Mouse (Mus musculus): ENCODE results near the gene Il6ra. TPM values are rescaled to one million over a fixed set of nuclear protein-coding genes. Genes with fewer than 3 reads are reported as not detected.

The Il6ra gene
- polyA plus RNA-seq, 1 experiment from 2014 or later: 11.8 TPM

GRCm38 (mm10) chr3:89875021-89875420 lies 38.0 kb downstream of the Il6ra start:
- Histone ChIP-seq H3K27me3 (ENCODE audit: insufficient read depth, low read length) (no peaks in the 10 kb centered on the region), H3K4me2 (ENCODE audit: low read depth, low read length) (no peak overlapping the region), H3K36me3 (replicated peaks; ENCODE audit: insufficient read depth, low read length) (peaks cover 48% of the 10 kb centered on the region), H3K9ac (replicated peaks) (no peak overlapping the region), H3K9me3 (ENCODE audit: low read length) (0 out of 2 replicates have a peak, but pooled peaks cover 4% of the 10 kb centered on the region), H3K27ac (ENCODE audit: low read depth) (no peak overlapping the region), H3K4me1 (ENCODE audit: insufficient read depth) (peaks cover 17% of the 10 kb centered on the region), H3K4me3 (ENCODE audit: low read depth, low read length) (no peak overlapping the region)
- TF ChIP-seq EP300 (IDR thresholded peaks at IDR 0.05; ENCODE audit: low read depth): no peak
- TF ChIP-seq CTCF (IDR thresholded peaks at IDR 0.05; ENCODE audit: low read depth): no peak
- WGBS (ENCODE audit: insufficient replicate concordance): 78% methylated on average over 9 of the region's 9 CpGs
- no peak for DNase-seq
- no peak for ATAC-seq

GRCm38 (mm10) chr3:89874076-89874475 lies 38.9 kb downstream of the Il6ra start:
- DNase-seq (no peak), ATAC-seq (no peak)
- Histone ChIP-seq H3K9ac (replicated peaks) (no peak overlapping the region), H3K9me3 (ENCODE audit: low read length) (0 out of 2 replicates have a peak, but pooled peaks cover 4% of the 10 kb centered on the region), H3K36me3 (replicated peaks; ENCODE audit: insufficient read depth, low read length) (peaks cover 49% of the 10 kb centered on the region), H3K27me3 (ENCODE audit: insufficient read depth, low read length) (no peaks in the 10 kb centered on the region), H3K4me2 (ENCODE audit: low read depth, low read length) (no peak overlapping the region), H3K4me1 (ENCODE audit: insufficient read depth) (peaks cover 17% of the 10 kb centered on the region), H3K27ac (ENCODE audit: low read depth) (no peak overlapping the region), H3K4me3 (ENCODE audit: low read depth, low read length) (no peak overlapping the region)
- TF ChIP-seq EP300 (IDR thresholded peaks at IDR 0.05; ENCODE audit: low read depth) (no peak), CTCF (IDR thresholded peaks at IDR 0.05; ENCODE audit: low read depth) (no peak)
- 83% methylated on average over 5 of the region's 5 CpGs for WGBS (ENCODE audit: insufficient replicate concordance)

- H3K36me3 ChIP-seq (replicated peaks; ENCODE audit: insufficient read depth, low read length): peaks cover 36% of the 10 kb centered on the region
- DNase-seq: no peak
- H3K9me3 ChIP-seq (ENCODE audit: low read length): 0 out of 2 replicates have a peak, but pooled peaks cover 4% of the 10 kb centered on the region
- no peak overlapping the region for H3K9ac ChIP-seq (replicated peaks)
- peaks cover 21% of the 10 kb centered on the region for H3K4me1 ChIP-seq (ENCODE audit: insufficient read depth)
- H3K4me3 ChIP-seq (ENCODE audit: low read depth, low read length): no peak overlapping the region
- ATAC-seq: no peak
- no peak for TF ChIP-seq EP300 (IDR thresholded peaks at IDR 0.05; ENCODE audit: low read depth)
- TF ChIP-seq CTCF (IDR thresholded peaks at IDR 0.05; ENCODE audit: low read depth): no peak
- no peaks in the 10 kb centered on the region for H3K27me3 ChIP-seq (ENCODE audit: insufficient read depth, low read length)
- 0 out of 2 replicates have a peak overlapping the region, but pooled peaks have one; percentile 23 for H3K4me2 ChIP-seq (ENCODE audit: low read depth, low read length)
- WGBS (ENCODE audit: insufficient replicate concordance): 71% methylated on average over 6 of the region's 6 CpGs
- peak overlapping the region; percentile 75 for H3K27ac ChIP-seq (ENCODE audit: low read depth)
These were observed 40.3 kb downstream of the Il6ra start for GRCm38 (mm10) chr3:89872684-89873083.

GRCm38 (mm10) chr3:89872209-89872608 lies 40.8 kb downstream of the Il6ra start:
- WGBS (ENCODE audit: insufficient replicate concordance): 34% methylated on average over 7 of the region's 7 CpGs
- H3K4me2 ChIP-seq (ENCODE audit: low read depth, low read length): peak overlapping the region; percentile 23; the same call in 1 of the 2 replicates
- 0 out of 2 replicates have a peak, but pooled peaks cover 4% of the 10 kb centered on the region for H3K9me3 ChIP-seq (ENCODE audit: low read length)
- no peaks in the 10 kb centered on the region for H3K27me3 ChIP-seq (ENCODE audit: insufficient read depth, low read length)
- peaks cover 32% of the 10 kb centered on the region for H3K36me3 ChIP-seq (replicated peaks; ENCODE audit: insufficient read depth, low read length)
- TF ChIP-seq CTCF (IDR thresholded peaks at IDR 0.05; ENCODE audit: low read depth): no peak
- TF ChIP-seq EP300 (IDR thresholded peaks at IDR 0.05; ENCODE audit: low read depth): no peak
- H3K4me3 ChIP-seq (ENCODE audit: low read depth, low read length): no peak overlapping the region
- ATAC-seq: peak; percentile 40
- H3K4me1 ChIP-seq (ENCODE audit: insufficient read depth): peaks cover 21% of the 10 kb centered on the region
- peak; percentile 58 for DNase-seq
- H3K27ac ChIP-seq (ENCODE audit: low read depth): peak overlapping the region; percentile 75
- 0 out of 2 replicates have a peak overlapping the region, but pooled peaks have one; percentile 2 for H3K9ac ChIP-seq (replicated peaks)

- peak overlapping the region; percentile 75 for H3K27ac ChIP-seq (ENCODE audit: low read depth)
- TF ChIP-seq EP300 (IDR thresholded peaks at IDR 0.05; ENCODE audit: low read depth) (no peak; the same call in none of the 2 replicates), CTCF (IDR thresholded peaks at IDR 0.05; ENCODE audit: low read depth) (no peak)
- H3K4me2 ChIP-seq (ENCODE audit: low read depth, low read length): peak overlapping the region; percentile 48
- H3K27me3 ChIP-seq (ENCODE audit: insufficient read depth, low read length): no peaks in the 10 kb centered on the region
- peaks cover 21% of the 10 kb centered on the region for H3K4me1 ChIP-seq (ENCODE audit: insufficient read depth)
- 0 out of 2 replicates have a peak, but pooled peaks cover 4% of the 10 kb centered on the region for H3K9me3 ChIP-seq (ENCODE audit: low read length)
- WGBS (ENCODE audit: insufficient replicate concordance): 60% methylated on average over 8 of the region's 8 CpGs
- no peak for DNase-seq
- H3K4me3 ChIP-seq (ENCODE audit: low read depth, low read length): no peak overlapping the region
- H3K9ac ChIP-seq (replicated peaks): no peak overlapping the region
- ATAC-seq: peak; percentile 80
- H3K36me3 ChIP-seq (replicated peaks; ENCODE audit: insufficient read depth, low read length): peaks cover 26% of the 10 kb centered on the region
These were observed 41.6 kb downstream of the Il6ra start for GRCm38 (mm10) chr3:89871339-89871914.

GRCm38 (mm10) chr3:89870472-89871271 lies 42.3 kb downstream of the Il6ra start:
- Histone ChIP-seq H3K27ac (ENCODE audit: low read depth) (peak overlapping the region; percentile 75; the same call in 1 of the 2 replicates), H3K9me3 (ENCODE audit: low read length) (0 out of 2 replicates have a peak, but pooled peaks cover 4% of the 10 kb centered on the region), H3K4me2 (ENCODE audit: low read depth, low read length) (peak overlapping the region; percentile 48), H3K36me3 (replicated peaks; ENCODE audit: insufficient read depth, low read length) (peaks cover 26% of the 10 kb centered on the region), H3K4me1 (ENCODE audit: insufficient read depth) (peaks cover 21% of the 10 kb centered on the region), H3K27me3 (ENCODE audit: insufficient read depth, low read length) (no peaks in the 10 kb centered on the region), H3K9ac (replicated peaks) (no peak overlapping the region; the same call in 1 of the 2 replicates), H3K4me3 (ENCODE audit: low read depth, low read length) (no peak overlapping the region)
- ATAC-seq: peak; percentile 62
- peak; percentile 35 for DNase-seq
- TF ChIP-seq EP300 (IDR thresholded peaks at IDR 0.05; ENCODE audit: low read depth) (no peak; the same call in 1 of the 2 replicates), CTCF (IDR thresholded peaks at IDR 0.05; ENCODE audit: low read depth) (no peak)
- 73% methylated on average over 22 of the region's 22 CpGs for WGBS (ENCODE audit: insufficient replicate concordance)
